Mouse (Mus musculus) heart, postnatal 0 days (tissue): ENCODE results near the gene Dnttip2. TPM values are rescaled to one million over a fixed set of nuclear protein-coding genes. Genes with fewer than 3 reads are reported as not detected.

Source experiments
- ATAC-seq: fragments of 200-750 bp; cut with Nextera tagmentation; 2 replicates; pipeline ENCODE4 v1.8.0; 2017; ENCODE audit warnings: low read depth, moderate number of reproducible peaks, moderate library complexity; ENCODE audit not compliant: insufficient read depth
- DNase-seq: peaks from one replicate; pipeline ENCODE4 v3.0.0-alpha.2; 2016; ENCODE audit warnings: low spot score
- H3K27ac ChIP-seq: fragments of 300-500 bp; sonication (generic); 2 replicates; pipeline ENCODE4 v1.5.1; 2014; ENCODE audit warnings: low read depth, mild to moderate bottlenecking
- H3K27me3 ChIP-seq: fragments of 300-500 bp; sonication (generic); 2 replicates; pipeline ENCODE4 v1.6.1; 2014; ENCODE audit warnings: low read length, mixed read lengths; ENCODE audit not compliant: control insufficient read depth, insufficient read depth
- H3K36me3 ChIP-seq: fragments of 300-500 bp; sonication (generic); replicated peaks from 2 replicates; pipeline ENCODE4 v1.6.1; 2014; ENCODE audit warnings: low read length, mixed read lengths; ENCODE audit not compliant: control insufficient read depth, insufficient read depth
- H3K4me1 ChIP-seq: fragments of 300-500 bp; sonication (generic); 2 replicates; pipeline ENCODE4 v1.6.1; 2014; ENCODE audit warnings: antibody characterized with exemption; ENCODE audit not compliant: control insufficient read depth, insufficient read depth
- H3K4me2 ChIP-seq: fragments of 300-500 bp; sonication (generic); 2 replicates; pipeline ENCODE4 v1.6.1; 2014; ENCODE audit warnings: low read depth, mild to moderate bottlenecking, low read length, moderate library complexity
- H3K4me3 ChIP-seq: fragments of 300-500 bp; sonication (generic); 2 replicates; pipeline ENCODE4 v1.5.1; 2014; ENCODE audit warnings: low read depth, low read length
- H3K9ac ChIP-seq: fragments of 300-500 bp; sonication (generic); replicated peaks from 2 replicates; pipeline ENCODE4 v1.6.1; 2014; ENCODE audit warnings: low read depth, low read length, mixed read lengths
- H3K9me3 ChIP-seq: fragments of 300-500 bp; sonication (generic); replicated peaks from 2 replicates; pipeline ENCODE4 v1.6.1; 2016; ENCODE audit warnings: low read length; ENCODE audit not compliant: control insufficient read depth
- CTCF ChIP-seq: IDR thresholded peaks from 2 replicates; pipeline ENCODE4 v1.5.1; 2016; ENCODE audit warnings: antibody characterized with exemption, control low read depth, low read depth
- EP300 ChIP-seq: IDR thresholded peaks from 2 replicates; pipeline ENCODE4 v1.6.1; 2016; ENCODE audit warnings: antibody characterized with exemption, low read depth
- WGBS: fragments of 180-500 bp; shearing (Covaris S2); extraction: QIAGEN DNeasy Blood & Tissue Kit; methylation state at CpG from one replicate; pipeline ENCODE4 v1.1.7; 2014; 5-methylcytosine and 5-hydroxymethylcytosine counted together
- microRNA counts: library from miRNA; unstranded; fragments of <30 nt; microRNA quantifications from one replicate; lab custom pipeline; 2015
- microRNA-seq: library from miRNA; unstranded; fragments of <30 nt; microRNA quantifications from one replicate; pipeline ENCODE4, GENCODE M21; 2016
- polyA plus RNA-seq: library from polyadenylated mRNA; unstranded; fragments of >200 nt; fragmentation: Nextera tagmentation; extraction: Ambion mirVana; gene quantifications from 2 replicates; pipeline ENCODE4 v1.2.1, GENCODE M21; 2015
- total RNA-seq: library from RNA; depleted of rRNA; stranded (reverse); fragments of >200 nt; gene quantifications from 2 replicates; pipeline ENCODE4 v1.2.3, GENCODE M21; 2014; ENCODE audit warnings: low replicate concordance; rRNA removed

The Dnttip2 gene
- total and polyA plus RNA-seq, 2 experiments from 2014 or later: 11.2 to 33.4 TPM

GRCm38 (mm10) chr3:122333493-122333892 lies 59.3 kb downstream of the Dnttip2 start:
- no peaks in the 10 kb centered on the region for H3K36me3 ChIP-seq
- no peak overlapping the region for H3K4me2 ChIP-seq
- H3K9ac ChIP-seq: no peak overlapping the region
- TF ChIP-seq EP300 (no peak), CTCF (no peak)
- DNase-seq: peak; percentile 31
- ATAC-seq: peak; percentile 51
- H3K27me3 ChIP-seq: peaks cover 42% of the 10 kb centered on the region
- 52% methylated on average over 4 of the region's 4 CpGs for WGBS
- H3K4me3 ChIP-seq: no peak overlapping the region
- H3K27ac ChIP-seq: peak overlapping the region; percentile 34
- H3K9me3 ChIP-seq: no peaks in the 10 kb centered on the region
- H3K4me1 ChIP-seq: peaks cover 7% of the 10 kb centered on the region

- H3K9me3 ChIP-seq: no peaks in the 10 kb centered on the region
- H3K27ac ChIP-seq: peak overlapping the region; percentile 43
- no peak overlapping the region for H3K4me3 ChIP-seq
- no peak overlapping the region for H3K4me2 ChIP-seq
- DNase-seq (no peak), ATAC-seq (no peak)
- TF ChIP-seq CTCF (no peak), EP300 (no peak)
- peaks cover 41% of the 10 kb centered on the region for H3K27me3 ChIP-seq
- 55% methylated on average over 7 of the region's 7 CpGs for WGBS
- no peak overlapping the region for H3K9ac ChIP-seq
- H3K36me3 ChIP-seq: no peaks in the 10 kb centered on the region
- peaks cover 7% of the 10 kb centered on the region for H3K4me1 ChIP-seq
These were observed 59.7 kb downstream of the Dnttip2 start for GRCm38 (mm10) chr3:122333902-122334301.

- no peak overlapping the region for H3K4me2 ChIP-seq
- 45% methylated on average over 7 of the region's 7 CpGs for WGBS
- H3K27ac ChIP-seq: peak overlapping the region; percentile 43
- peaks cover 7% of the 10 kb centered on the region for H3K4me1 ChIP-seq
- H3K4me3 ChIP-seq: no peak overlapping the region
- no peaks in the 10 kb centered on the region for H3K9me3 ChIP-seq
- H3K9ac ChIP-seq: no peak overlapping the region
- H3K36me3 ChIP-seq: no peaks in the 10 kb centered on the region
- no peak for TF ChIP-seq CTCF
- no peak for DNase-seq
- H3K27me3 ChIP-seq: peaks cover 38% of the 10 kb centered on the region
- ATAC-seq: no peak
These were observed 60.2 kb downstream of the Dnttip2 start for GRCm38 (mm10) chr3:122334375-122334774.

MicroRNAs within 50 kb of the gene (microRNA counts, 519-probe panel; counts per million panel counts)
- not detected for microRNA mmu-miR-760 (lab: Ali Mortazavi, UCI)

Small RNA genes lying within 50 kb of the gene (microRNA-seq; reads per million reads assigned to microRNA genes)
- not detected for gene Gm22903
- 17.0 reads per million, percentile 35 among the genes with 10 or more reads in this experiment for gene Mir760

Other genes starting within 250 kb of the Dnttip2 start
- 20.9 and 21.9 TPM in 2 replicates for gene Abca4, start 229.9 kb upstream of the Dnttip2 start, total RNA-seq
- gene Abca4, start 229.9 kb upstream of the Dnttip2 start, polyA plus RNA-seq: 4.9 and 5.7 TPM in 2 replicates
- gene Gclm, start 28.8 kb upstream of the Dnttip2 start, total RNA-seq: 12.8 and 36.1 TPM in 2 replicates
- gene Gclm, start 28.8 kb upstream of the Dnttip2 start, polyA plus RNA-seq: 47.3 and 51.7 TPM in 2 replicates
- 24.5 and 38.6 TPM in 2 replicates for gene Bcar3, start 19.7 kb downstream of the Dnttip2 start, total RNA-seq
- 2.9 and 3.3 TPM in 2 replicates for gene Bcar3, start 19.7 kb downstream of the Dnttip2 start, polyA plus RNA-seq